Mouse (Mus musculus) midbrain, postnatal 0 days (tissue): ENCODE results near the gene Arhgef1. TPM values are rescaled to one million over a fixed set of nuclear protein-coding genes. Genes with fewer than 3 reads are reported as not detected.

Experiments
- ATAC-seq: fragments of 200-750 bp; cut with Nextera tagmentation; 2 replicates; pipeline ENCODE4 v1.8.0; 2017; ENCODE audit warnings: moderate number of reproducible peaks, mild to moderate bottlenecking, moderate TSS enrichment, moderate library complexity; ENCODE audit not compliant: low FRiP score
- DNase-seq: peaks from one replicate; pipeline ENCODE4 v3.0.0-alpha.2; 2015; ENCODE audit warnings: low spot score
- H3K27ac ChIP-seq: fragments of 300-500 bp; sonication (generic); 2 replicates; pipeline ENCODE4 v1.5.1; 2014; ENCODE audit warnings: low read depth, mild to moderate bottlenecking, low read length, mixed read lengths
- H3K27me3 ChIP-seq: fragments of 300-500 bp; sonication (generic); 2 replicates; pipeline ENCODE4 v1.6.1; 2014; ENCODE audit warnings: low read length, control low read depth, mixed read lengths; ENCODE audit not compliant: insufficient read depth
- H3K36me3 ChIP-seq: fragments of 300-500 bp; sonication (generic); 2 replicates; pipeline ENCODE4 v1.6.1; 2014; ENCODE audit warnings: low read length, control low read depth, mixed read lengths; ENCODE audit not compliant: insufficient read depth
- H3K4me1 ChIP-seq: fragments of 300-500 bp; sonication (generic); 2 replicates; pipeline ENCODE4 v1.6.1; 2014; ENCODE audit warnings: mild to moderate bottlenecking, control low read depth, antibody characterized with exemption, low read length, mixed read lengths; ENCODE audit not compliant: insufficient read depth
- H3K4me2 ChIP-seq: fragments of 300-500 bp; sonication (generic); 2 replicates; pipeline ENCODE4 v1.6.1; 2014; ENCODE audit warnings: low read depth, mild to moderate bottlenecking, low read length, mixed read lengths; ENCODE audit not compliant: poor library complexity, severe bottlenecking
- H3K4me3 ChIP-seq: fragments of 300-500 bp; sonication (generic); 2 replicates; pipeline ENCODE4 v1.5.1; 2014; ENCODE audit warnings: low read depth, mild to moderate bottlenecking, low read length, moderate library complexity
- H3K9ac ChIP-seq: fragments of 300-500 bp; sonication (generic); replicated peaks from 2 replicates; pipeline ENCODE4 v1.6.1; 2014; ENCODE audit warnings: mild to moderate bottlenecking, low read length, moderate library complexity, mixed read lengths; ENCODE audit not compliant: poor library complexity, severe bottlenecking
- H3K9me3 ChIP-seq: fragments of 300-500 bp; sonication (generic); 2 replicates; pipeline ENCODE4 v1.6.1; 2016; ENCODE audit warnings: low read length, control low read depth
- CTCF ChIP-seq: IDR thresholded peaks from 2 replicates; pipeline ENCODE4 v1.5.1; 2016; ENCODE audit warnings: antibody characterized with exemption, mild to moderate bottlenecking
- WGBS: fragments of 180-500 bp; shearing (Covaris S2); extraction: QIAGEN DNeasy Blood & Tissue Kit; methylation state at CpG from one replicate; pipeline ENCODE4 v1.1.7; 2014; 5-methylcytosine and 5-hydroxymethylcytosine counted together
- polyA plus RNA-seq: library from polyadenylated mRNA; unstranded; fragments of >200 nt; fragmentation: Nextera tagmentation; extraction: Ambion mirVana; gene quantifications from 2 replicates; pipeline ENCODE4 v1.2.1, GENCODE M21; 2015
- total RNA-seq: library from RNA; depleted of rRNA; stranded (reverse); fragments of >200 nt; gene quantifications from 2 replicates; pipeline ENCODE4 v1.2.3, GENCODE M21; 2014

Gene Arhgef1
- total and polyA plus RNA-seq, 2 experiments from 2014 or later = 19.1 to 33.0 TPM

- Histone ChIP-seq H3K9me3 (no peaks in the 10 kb centered on the region), H3K27ac (no peak overlapping the region), H3K4me1 (peaks cover 6% of the 10 kb centered on the region; the same call in 1 of the 2 replicates), H3K36me3 (no peaks in the 10 kb centered on the region), H3K4me3 (no peak overlapping the region), H3K9ac (no peak overlapping the region), H3K4me2 (no peak overlapping the region), H3K27me3 (peaks cover 80% of the 10 kb centered on the region)
- no peak for TF ChIP-seq CTCF
- ATAC-seq (no peak), DNase-seq (no peak)
- WGBS = 8% methylated on average over 7 of the region's 7 CpGs
Observed at GRCm38 (mm10) chr7:24947316-24948048, 44.8 kb downstream of the Arhgef1 start.

GRCm38 (mm10) chr7:24948774-24949173 lies 46.1 kb downstream of the Arhgef1 start:
- no peak overlapping the region for H3K27ac ChIP-seq
- DNase-seq = peak; percentile 21
- H3K9me3 ChIP-seq = no peaks in the 10 kb centered on the region
- ATAC-seq = no peak
- H3K4me2 ChIP-seq = peak overlapping the region; percentile 37
- H3K36me3 ChIP-seq = no peaks in the 10 kb centered on the region
- H3K9ac ChIP-seq = peak overlapping the region; percentile 37; the same call in 1 of the 2 replicates
- 0 out of 2 replicates have a peak, but pooled peaks cover 2% of the 10 kb centered on the region for H3K4me1 ChIP-seq
- H3K4me3 ChIP-seq = peak overlapping the region; percentile 19
- peaks cover 77% of the 10 kb centered on the region for H3K27me3 ChIP-seq
- 3% methylated on average over 27 of the region's 29 CpGs for WGBS
- no peak for TF ChIP-seq CTCF

DNA sequence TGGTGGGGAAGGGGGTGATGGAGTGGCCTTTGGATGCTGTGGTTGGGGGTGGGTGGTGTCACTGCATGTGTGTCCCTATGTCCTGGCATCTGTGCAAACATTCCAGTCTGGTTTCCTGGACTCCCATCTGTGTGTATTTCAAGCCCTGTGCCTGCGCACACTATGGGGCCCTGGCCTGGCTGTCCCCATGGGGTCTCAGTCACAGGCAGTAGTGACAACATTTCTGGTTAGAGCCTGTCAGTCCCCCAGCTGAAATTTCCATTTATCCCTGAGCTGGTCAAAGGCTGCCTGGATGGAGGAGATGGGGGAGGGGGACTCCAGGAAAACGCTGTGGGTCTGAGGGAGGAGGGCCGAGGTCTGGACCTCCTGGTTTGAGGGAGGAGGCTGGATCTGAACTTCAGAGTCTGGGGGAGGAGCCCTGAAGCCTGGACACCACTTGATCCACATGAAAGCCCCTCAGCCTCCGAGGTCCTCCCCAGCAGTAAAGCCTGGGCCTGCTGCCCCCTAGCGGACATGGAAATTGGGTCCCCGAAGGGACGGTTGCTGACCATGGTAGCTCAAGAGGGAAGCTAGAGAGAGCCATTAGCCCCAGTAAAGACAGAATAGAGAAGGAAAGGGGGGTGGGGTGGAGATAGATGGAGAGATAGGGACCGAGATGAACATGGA lies 47.4 kb downstream of the Arhgef1 start:
- ATAC-seq (peak; percentile 60), DNase-seq (peak; percentile 70)
- 2% methylated on average over 8 of the region's 8 CpGs for WGBS
- TF ChIP-seq CTCF = peak; percentile 88
- H3K4me3 ChIP-seq = no peak overlapping the region
- peaks cover 64% of the 10 kb centered on the region for H3K27me3 ChIP-seq
- H3K27ac ChIP-seq = no peak overlapping the region
- no peaks in the 10 kb centered on the region for H3K9me3 ChIP-seq
- H3K4me1 ChIP-seq = peaks cover 2% of the 10 kb centered on the region
- no peak overlapping the region for H3K9ac ChIP-seq
- no peak overlapping the region for H3K4me2 ChIP-seq
- no peaks in the 10 kb centered on the region for H3K36me3 ChIP-seq

DNA sequence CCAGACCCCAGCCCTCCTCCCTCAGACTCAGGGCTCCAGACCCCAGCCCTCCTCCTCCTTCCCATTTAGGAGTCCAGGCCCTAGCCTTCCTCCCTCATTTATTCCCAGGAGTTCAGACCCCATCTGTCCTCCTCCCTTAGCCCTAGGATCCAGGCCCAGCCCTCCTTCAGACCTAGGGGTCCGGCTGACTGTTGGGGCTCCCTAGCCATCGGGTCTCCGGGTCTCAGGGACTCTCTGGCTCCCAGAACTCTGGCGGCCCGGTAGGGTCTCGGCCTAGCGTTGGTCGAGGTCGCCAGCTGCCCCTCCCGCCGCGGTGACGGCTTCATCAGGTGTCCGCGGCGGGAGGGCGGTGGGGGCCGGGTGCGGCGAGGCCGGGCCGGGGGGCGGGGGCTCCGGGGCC lies 51.3 kb downstream of the Arhgef1 start:
- peak overlapping the region; percentile 52 for H3K4me2 ChIP-seq
- no peak overlapping the region for H3K27ac ChIP-seq
- H3K4me3 ChIP-seq = peak overlapping the region; percentile 27
- no peaks in the 10 kb centered on the region for H3K9me3 ChIP-seq
- peak overlapping the region; percentile 44; the same call in 1 of the 2 replicates for H3K9ac ChIP-seq
- H3K4me1 ChIP-seq = peaks cover 3% of the 10 kb centered on the region
- peaks cover 47% of the 10 kb centered on the region for H3K27me3 ChIP-seq
- ATAC-seq (no peak), DNase-seq (no peak)
- WGBS = 3% methylated on average over 21 of the region's 24 CpGs
- no peak for TF ChIP-seq CTCF
- no peaks in the 10 kb centered on the region for H3K36me3 ChIP-seq

DNA sequence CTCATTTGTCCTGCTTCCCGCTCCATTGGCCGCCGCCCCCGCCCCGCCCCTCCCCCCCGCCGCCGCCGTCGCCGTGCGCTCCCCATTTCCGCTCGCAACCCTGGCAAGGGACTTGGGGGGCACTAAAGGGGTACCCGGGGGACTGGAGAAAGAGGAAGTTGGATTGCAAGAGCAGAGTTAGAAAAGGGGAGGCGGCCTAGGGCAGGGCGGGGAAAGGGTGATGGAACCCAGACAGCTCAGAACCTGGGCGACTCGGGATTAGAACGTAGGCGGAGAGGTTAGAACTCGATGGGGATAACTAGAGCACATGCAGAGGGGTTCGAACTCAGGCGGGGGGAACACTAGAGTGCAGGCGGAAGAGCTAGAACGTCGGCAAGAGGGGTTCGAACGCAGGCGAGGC lies 51.7 kb downstream of the Arhgef1 start:
- TF ChIP-seq CTCF = no peak
- DNase-seq (no peak), ATAC-seq (no peak)
- Histone ChIP-seq H3K27me3 (peaks cover 44% of the 10 kb centered on the region), H3K4me3 (peak overlapping the region; percentile 27), H3K9me3 (no peaks in the 10 kb centered on the region), H3K27ac (no peak overlapping the region), H3K9ac (peak overlapping the region; percentile 44; the same call in 1 of the 2 replicates), H3K4me1 (peaks cover 3% of the 10 kb centered on the region), H3K4me2 (peak overlapping the region; percentile 52), H3K36me3 (no peaks in the 10 kb centered on the region)
- WGBS = 3% methylated on average over 29 of the region's 30 CpGs

DNA sequence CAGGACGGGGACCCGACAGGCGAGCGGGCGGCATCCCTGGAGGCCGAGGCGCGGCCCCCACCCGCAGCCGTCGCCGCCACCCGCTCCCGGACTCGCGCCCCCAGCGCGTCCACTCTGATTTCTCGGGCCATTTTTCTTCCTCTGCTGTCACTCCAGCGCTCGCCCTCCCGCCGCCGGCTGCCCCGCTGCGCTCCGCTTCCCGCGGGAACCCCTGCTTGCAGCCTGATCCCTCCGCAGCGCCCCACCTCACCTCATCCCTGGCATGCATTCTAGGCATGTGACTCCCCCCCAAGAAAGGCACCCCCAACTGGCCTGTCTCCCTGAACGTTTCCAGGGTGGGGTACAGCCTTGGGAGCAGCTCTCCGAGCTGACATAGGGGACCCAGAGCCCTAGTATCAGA lies 52.5 kb downstream of the Arhgef1 start:
- no peak for TF ChIP-seq CTCF
- Histone ChIP-seq H3K9me3 (no peaks in the 10 kb centered on the region), H3K9ac (peak overlapping the region; percentile 44; the same call in 1 of the 2 replicates), H3K27me3 (peaks cover 37% of the 10 kb centered on the region), H3K4me1 (peaks cover 3% of the 10 kb centered on the region), H3K27ac (no peak overlapping the region), H3K4me2 (peak overlapping the region; percentile 52), H3K4me3 (peak overlapping the region; percentile 27; the same call in 1 of the 2 replicates), H3K36me3 (no peaks in the 10 kb centered on the region)
- ATAC-seq (no peak), DNase-seq (no peak)
- 4% methylated on average over 18 of the region's 33 CpGs for WGBS
